Comparison of ENCODE assay signal across 13 mouse cellular contexts in the genomic region with DNA sequence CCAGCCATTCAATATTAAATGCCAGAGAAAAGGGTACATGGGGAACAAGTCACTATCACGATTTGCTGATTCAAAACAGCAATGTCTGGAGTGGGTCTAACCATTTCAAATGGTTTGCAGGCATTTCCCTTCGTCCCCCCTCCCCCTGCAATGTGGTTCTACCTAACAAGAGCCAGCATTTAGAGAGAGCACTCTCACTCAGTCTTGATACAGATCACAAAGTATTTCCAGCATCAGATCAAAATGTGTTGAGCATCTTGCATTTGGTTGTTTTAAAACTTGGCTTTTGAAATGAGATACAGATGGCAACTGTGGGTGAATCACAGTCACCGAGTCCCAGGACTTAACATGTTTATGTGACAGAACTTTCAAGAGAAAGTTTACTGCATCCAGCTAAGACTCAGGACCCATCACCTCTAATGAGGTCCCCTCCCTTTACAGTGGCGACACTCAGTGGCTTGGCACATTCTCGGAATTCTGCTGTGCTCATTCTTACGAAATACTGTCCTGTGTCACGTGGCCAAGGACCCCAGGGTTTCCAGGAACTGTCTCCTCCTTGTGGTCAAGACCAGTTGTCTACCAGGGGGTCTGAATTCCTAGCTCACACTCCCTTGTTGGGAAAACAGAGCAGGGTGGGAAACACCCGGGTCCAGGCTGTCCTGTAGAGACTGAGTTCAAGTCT.
DNase-seq lines count a peak whose midpoint lies in the region; ATAC-seq and TF ChIP-seq lines count a peak whose summit lies in the region.
"Had no signal": no experiment of that assay in that cellular context is flagged by ENCODE, and none has a peak within 500 bp of the region (broad histone marks: within the 10 kb centered on the region; RNA-seq: fewer than 3 reads in every experiment).

No protein-coding gene starts in this region.

- no peak for TF ChIP-seq POLR2A in lung, adult 2 months (IDR thresholded peaks at IDR 0.05; ENCODE audit: borderline replicate concordance, extremely low read depth, low read depth, low read length)

- no peak overlapping the region for H3K4me3 ChIP-seq in lung, adult 2 months (replicated peaks; ENCODE audit: extremely low read depth, low read depth, low read length)
- H3K4me3 ChIP-seq: gastrocnemius, adult 2 months; hindbrain, embryonic 12.5 days had no signal

- ATAC-seq in frontal cortex, adult (ENCODE audit: low TSS enrichment) = peak; percentile 56

- 38% methylated on average over 8 of the region's 8 CpGs for WGBS in lung, adult 2 months

- no peak for DNase-seq in frontal cortex, postnatal 10 days (ENCODE audit: low spot score in 2 of 2)
- peak; percentile 69 for DNase-seq in 416B (ENCODE audit: low read depth)
- DNase-seq in brain, adult 2 months (ENCODE audit: low read depth, low spot score) = peak; percentile 49
- peak; percentile 48 for DNase-seq in lung, adult 2 months
- DNase-seq in thymus, postnatal 0 days (ENCODE audit: low spot score) = no peak
- no peak for DNase-seq in spleen, postnatal 14 days (ENCODE audit: low spot score in 2 of 2)
- no peak for DNase-seq in adrenal gland, postnatal 36 days
- DNase-seq: cerebellum, postnatal 36 days; gastrocnemius, adult 2 months; right cerebral cortex, postnatal 25 days; thymus, adult 18-20 months had no signal

- no peak for TF ChIP-seq CTCF in lung, adult 2 months (IDR thresholded peaks at IDR 0.05; ENCODE audit: insufficient read depth, low read length)

- H3K4me1 ChIP-seq in lung, adult 2 months (ENCODE audit: control insufficient read depth, insufficient read depth, low read length) = peaks cover 17% of the 10 kb centered on the region

Comparison
In these comparisons a context has a peak if more than half of its experiments do, and no peak if none do; other contexts are left out.
1. DNase-seq: peak in 416B (single experiment), brain, adult 2 months (single experiment) and lung, adult 2 months (single experiment); none in frontal cortex, postnatal 10 days (0 of 2), thymus, postnatal 0 days (single experiment), spleen, postnatal 14 days (0 of 2) and adrenal gland, postnatal 36 days (0 of 2).